Mouse (Mus musculus) G1E-ER4 (cell line): ENCODE data around the gene Kif19a. TPM values are rescaled to one million over a fixed set of nuclear protein-coding genes. Genes with fewer than 3 reads are reported as not detected.

ENCODE experiments used
- GATA1 ChIP-seq: IDR thresholded peaks from one replicate; pipeline ENCODE4 v1.8.0; 2012; ENCODE audit warnings: low read length, inconsistent platforms
- polyA plus RNA-seq: library from polyadenylated mRNA; stranded (reverse); fragments of >175 nt; gene quantifications from 2 replicates; pipeline ENCODE4 v1.2.3, GENCODE M21; 2012

Kif19a gene
- not detected in 2 replicates for polyA plus RNA-seq

- TF ChIP-seq GATA1, result no peak
Measured at GRCm38 (mm10) chr11:114764820-114765818, at the start of gene Kif19a. Kif19a (plus strand) TSS chr11:114765388.

DNA sequence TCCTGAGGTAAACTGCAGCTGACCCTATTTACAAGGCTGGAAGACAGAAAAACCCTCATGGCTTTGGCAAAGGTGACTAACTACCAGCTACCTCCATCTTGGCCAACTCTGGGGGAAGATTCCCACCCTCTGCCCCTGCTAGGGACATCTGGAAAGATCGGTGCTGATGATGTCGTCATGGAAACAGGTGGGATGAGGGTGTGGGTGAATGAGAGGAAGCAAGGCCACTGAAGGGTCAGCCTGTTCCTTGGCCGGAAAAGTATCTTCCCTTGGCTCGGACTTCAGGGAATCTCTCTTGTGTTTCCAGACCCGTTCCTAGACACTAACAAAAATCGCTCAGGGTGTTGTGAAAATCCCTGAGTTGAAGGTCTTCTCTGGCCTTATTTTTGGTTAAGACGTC is 49.7 kb upstream of the Kif19a start:
- no peak for TF ChIP-seq GATA1

- no peak for TF ChIP-seq GATA1
Measured at GRCm38 (mm10) chr11:114720535-114720934, 44.7 kb upstream of the Kif19a start.

DNA sequence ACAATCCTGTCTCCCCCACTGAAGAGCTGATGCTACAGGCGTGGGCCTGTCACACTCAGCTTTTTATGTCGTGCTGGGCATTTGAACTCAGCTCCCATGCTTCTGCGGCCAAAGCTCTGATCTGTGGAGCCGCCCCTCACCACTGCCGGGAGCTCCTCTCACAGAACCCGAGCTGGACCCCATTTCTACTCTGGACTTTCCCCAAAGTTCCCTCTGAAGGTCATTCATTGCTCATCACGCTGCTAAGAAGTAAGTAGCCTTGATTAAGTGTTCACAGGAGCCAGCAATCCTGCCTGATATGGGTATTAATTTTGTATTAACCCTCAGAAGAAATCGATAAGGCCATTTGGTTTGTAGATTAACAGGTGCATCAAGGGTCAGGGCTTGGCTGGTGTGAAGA is 42.8 kb upstream of the Kif19a start:
- TF ChIP-seq GATA1, result no peak

DNA sequence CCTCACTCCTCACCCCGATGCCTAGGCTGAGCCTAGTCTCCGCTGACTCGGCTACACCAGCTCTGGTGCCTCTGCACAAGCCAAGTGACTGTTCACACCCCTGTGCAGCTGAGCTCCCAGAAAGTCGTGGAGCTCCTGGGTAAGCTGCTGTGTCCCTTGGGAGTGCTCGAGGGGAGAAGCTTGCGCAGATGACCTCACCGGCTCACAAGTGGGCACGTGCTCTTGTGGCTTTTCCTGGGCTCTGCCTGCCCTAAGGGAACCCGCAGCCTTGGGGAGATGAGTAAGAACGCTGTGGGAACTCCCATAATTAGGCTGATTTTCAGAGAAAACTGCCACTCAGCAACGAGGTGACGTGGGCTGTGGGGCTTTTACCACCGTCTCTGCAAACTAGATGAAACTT is 42.2 kb upstream of the Kif19a start:
- no peak for TF ChIP-seq GATA1

- TF ChIP-seq GATA1, result no peak
Measured at GRCm38 (mm10) chr11:114724787-114725590, 40.2 kb upstream of the Kif19a start.

DNA sequence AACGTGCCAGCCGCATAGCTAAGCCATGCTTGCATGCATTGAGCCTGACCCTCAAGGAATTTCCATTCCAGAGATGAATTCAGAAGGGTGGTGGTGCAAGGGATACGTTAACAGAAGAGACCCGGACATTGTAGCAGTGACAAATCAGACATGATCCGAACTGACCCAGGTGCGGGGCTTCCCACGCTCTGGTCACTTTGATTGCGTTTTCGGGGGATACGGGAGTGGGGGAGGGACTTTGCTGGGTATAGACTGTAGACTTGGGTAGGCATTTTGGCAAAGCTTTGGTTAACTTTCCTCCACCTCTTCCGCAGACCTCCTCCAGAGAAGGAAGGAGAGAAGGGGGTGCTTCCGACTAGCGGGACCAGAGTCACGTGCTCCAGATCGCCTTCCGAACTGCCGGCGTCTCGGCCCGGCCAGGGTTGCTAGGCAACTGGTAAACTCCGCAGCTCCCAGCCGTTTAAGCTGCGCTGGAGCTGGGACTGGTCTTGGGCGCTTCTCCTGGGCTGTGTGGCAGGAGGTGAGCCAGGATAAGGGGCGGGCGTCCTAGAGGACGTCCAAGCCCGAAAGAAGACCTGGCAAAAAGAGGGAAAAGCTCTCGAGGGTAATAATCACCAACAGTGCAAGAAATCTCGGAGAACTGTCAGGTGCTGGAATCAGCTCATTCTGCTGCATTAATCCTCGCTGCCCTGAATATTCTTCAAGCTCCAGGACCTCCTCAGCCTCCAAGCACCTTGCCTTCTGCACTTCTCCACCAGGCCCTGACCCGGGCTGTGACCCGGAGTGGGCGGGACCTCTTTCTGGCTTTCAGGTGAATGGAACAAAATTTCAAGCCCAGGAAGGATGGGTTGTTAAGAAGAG is 38.0 kb upstream of the Kif19a start, which contains the start of gene Dnaic2:
Dnaic2 (plus strand) TSS at position 444 of the 861 bp plus-strand sequence.
- TF ChIP-seq GATA1, result no peak

GRCm38 (mm10) chr11:114727826-114728186 is 37.4 kb upstream of the Kif19a start:
- TF ChIP-seq GATA1, result no peak

DNA sequence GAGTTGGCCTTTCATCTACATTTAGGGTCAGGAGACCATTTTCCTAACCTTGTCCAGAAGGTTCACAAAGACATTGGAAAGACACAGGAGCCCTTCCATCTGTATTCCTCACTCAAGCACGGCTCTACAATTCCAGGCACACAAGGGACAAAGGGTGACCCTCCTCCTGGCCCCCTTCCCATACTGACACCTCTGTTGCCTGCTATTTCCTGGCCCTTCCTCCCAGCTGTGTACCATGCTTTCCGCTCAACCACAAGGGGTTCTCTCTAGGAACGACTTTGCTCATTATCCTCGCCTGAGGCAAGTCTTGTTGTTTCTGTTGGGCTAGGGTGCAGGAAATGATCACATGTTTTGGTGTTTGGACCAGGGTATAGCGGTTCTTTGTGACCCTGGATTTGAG is 36.9 kb upstream of the Kif19a start:
- no peak for TF ChIP-seq GATA1

- no peak for TF ChIP-seq GATA1
Measured at GRCm38 (mm10) chr11:114729832-114730363, 35.3 kb upstream of the Kif19a start.

- TF ChIP-seq GATA1, result no peak
Measured at GRCm38 (mm10) chr11:114731711-114732110, 33.5 kb upstream of the Kif19a start.

DNA sequence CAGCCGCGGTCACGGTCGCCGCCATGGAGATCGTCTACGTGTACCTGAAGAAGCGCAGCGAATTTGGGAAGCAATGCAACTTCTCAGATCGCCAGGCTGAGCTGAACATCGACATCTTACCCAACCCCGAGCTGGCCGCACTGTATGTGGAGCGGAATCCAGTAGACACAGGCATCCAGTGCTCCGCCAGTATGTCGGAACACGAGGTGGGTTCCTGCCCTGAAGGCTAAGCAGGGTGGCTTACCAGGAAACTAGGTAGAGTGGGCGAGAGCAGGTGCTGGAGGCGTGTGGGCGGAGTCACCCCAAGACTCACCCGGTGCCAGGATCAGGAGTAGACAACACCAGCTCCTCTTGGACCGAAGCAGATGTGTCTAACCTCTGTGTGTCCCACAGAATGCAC is 32.3 kb upstream of the Kif19a start:
- no peak for TF ChIP-seq GATA1

DNA sequence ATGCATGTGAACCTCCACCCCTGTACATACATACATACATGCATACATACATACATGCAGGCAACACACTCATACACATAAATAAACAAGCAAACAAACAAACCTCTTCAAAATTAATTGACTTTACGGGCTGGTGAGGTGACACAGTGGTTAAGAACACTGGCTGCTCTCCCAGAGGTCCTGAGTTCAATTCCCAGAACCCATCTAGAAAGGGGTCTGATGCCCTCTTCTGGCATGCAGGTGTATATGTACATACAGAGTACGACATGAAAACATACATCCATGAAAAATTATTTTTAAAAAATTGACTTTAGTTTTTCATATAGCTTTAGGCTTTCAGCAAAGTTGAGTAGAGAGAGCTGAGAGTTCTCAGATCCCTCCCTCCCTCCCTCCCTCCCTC is 29.1 kb upstream of the Kif19a start:
- TF ChIP-seq GATA1, result no peak

DNA sequence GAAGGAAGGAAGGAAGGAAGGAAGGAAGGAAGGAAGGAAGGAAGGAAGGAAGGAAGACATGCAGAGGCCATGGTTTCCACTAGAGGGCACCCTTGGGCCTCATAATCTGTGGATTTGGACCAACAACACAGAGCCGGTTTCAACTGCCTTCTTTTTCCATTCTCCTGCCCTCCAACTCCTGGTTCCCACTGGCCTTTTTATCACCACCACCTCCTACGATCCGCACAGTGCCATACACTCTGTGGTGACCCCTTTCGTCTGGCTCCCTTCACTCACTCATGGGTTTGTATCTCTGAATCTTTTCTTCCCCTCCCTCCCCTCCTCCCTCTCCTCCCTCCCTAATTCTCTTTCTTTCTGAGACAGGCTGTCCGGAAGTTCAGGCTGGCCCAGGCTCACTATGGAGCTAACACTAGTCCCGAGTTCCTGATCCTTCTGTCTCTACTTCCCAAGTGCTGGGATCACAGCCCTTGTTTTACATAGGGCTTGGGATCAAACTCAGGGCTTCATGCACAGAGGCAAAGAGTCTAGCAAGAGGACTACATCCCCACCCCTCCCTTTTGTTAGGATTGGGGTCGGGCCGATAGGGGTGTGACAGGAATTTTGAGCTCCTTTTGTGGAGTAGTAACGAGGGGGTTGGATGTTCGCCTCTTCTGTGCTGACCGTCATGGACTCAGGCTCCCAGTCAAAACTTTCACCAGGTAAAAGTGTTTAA is 28.1 kb upstream of the Kif19a start:
- TF ChIP-seq GATA1, result no peak

- TF ChIP-seq GATA1, result no peak
Measured at GRCm38 (mm10) chr11:114740598-114740997, 24.6 kb upstream of the Kif19a start.
